Mouse (Mus musculus): Measurements from ENCODE around the gene Tnik. TPM values are rescaled to one million over a fixed set of nuclear protein-coding genes. Genes with fewer than 3 reads are reported as not detected.

Gene Tnik
- 90.9 and 111 TPM in 2 replicates for polyA plus RNA-seq (2015; fragmentation: Nextera tagmentation; extraction: Ambion mirVana)

GRCm38 (mm10) chr3:28263002-28263947 lies at the start of gene Tnik:
Tnik (plus strand) TSS chr3:28263214.
- Histone ChIP-seq H3K9me3 (ENCODE audit: control insufficient read depth, low read length) (no peaks in the 10 kb centered on the region), H3K9ac (replicated peaks; ENCODE audit: low read depth, low read length) (peak within 1 kb of the TSS; percentile 94), H3K36me3 (ENCODE audit: control insufficient read depth, insufficient read depth) (no peaks in the 10 kb centered on the region), H3K27me3 (replicated peaks; ENCODE audit: control insufficient read depth, insufficient read depth, low read length) (no peaks in the 10 kb centered on the region), H3K4me2 (ENCODE audit: low read length) (peak within 1 kb of the TSS; percentile 84), H3K4me3 (replicated peaks; ENCODE audit: low read length) (peak within 1 kb of the TSS; percentile 86), H3K27ac (ENCODE audit: low read length) (peak within 1 kb of the TSS; percentile 96), H3K4me1 (replicated peaks; ENCODE audit: control insufficient read depth, insufficient read depth, low read length) (peaks cover 26% of the 10 kb centered on the region)
- under 1% methylated on average over 59 of the region's 59 CpGs for WGBS
- ATAC-seq: peak; percentile 89

DNA sequence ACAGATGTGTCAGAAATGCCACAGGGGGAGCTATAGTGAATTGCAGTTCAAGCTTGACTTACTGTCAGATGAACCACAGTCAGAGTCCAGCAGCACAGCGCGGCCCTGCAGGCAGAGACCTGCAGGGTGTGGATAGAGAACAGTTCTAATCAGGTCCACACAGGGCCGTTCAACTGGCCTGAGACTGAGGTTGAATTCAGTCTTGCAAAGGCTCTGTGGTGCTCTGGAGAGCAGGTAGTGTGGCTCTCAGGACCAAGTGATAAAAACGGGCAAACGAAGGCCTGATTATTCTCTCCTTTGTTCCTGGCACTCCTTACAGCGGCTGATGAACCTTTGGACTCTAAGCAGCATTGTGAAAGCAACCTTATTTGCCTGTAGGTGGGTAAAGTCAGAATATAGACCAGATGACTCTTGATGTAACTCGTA lies 48.1 kb upstream of the Tnik start:
- Histone ChIP-seq H3K27ac (ENCODE audit: low read length) (no peak overlapping the region), H3K36me3 (ENCODE audit: control insufficient read depth, insufficient read depth) (no peaks in the 10 kb centered on the region), H3K9me3 (ENCODE audit: control insufficient read depth, low read length) (no peaks in the 10 kb centered on the region), H3K27me3 (replicated peaks; ENCODE audit: control insufficient read depth, insufficient read depth, low read length) (no peaks in the 10 kb centered on the region), H3K4me3 (replicated peaks; ENCODE audit: low read length) (no peak overlapping the region), H3K4me2 (ENCODE audit: low read length) (no peak overlapping the region), H3K4me1 (replicated peaks; ENCODE audit: control insufficient read depth, insufficient read depth, low read length) (no peaks in the 10 kb centered on the region; the same call in 1 of the 2 replicates), H3K9ac (replicated peaks; ENCODE audit: low read depth, low read length) (no peak overlapping the region)
- WGBS: 85% methylated on average over 7 of the region's 7 CpGs
- ATAC-seq: no peak

GRCm38 (mm10) chr3:28217001-28217400 lies 46.0 kb upstream of the Tnik start:
- H3K4me3 ChIP-seq (replicated peaks; ENCODE audit: low read length): no peak overlapping the region
- no peaks in the 10 kb centered on the region for H3K4me1 ChIP-seq (replicated peaks; ENCODE audit: control insufficient read depth, insufficient read depth, low read length)
- no peaks in the 10 kb centered on the region for H3K36me3 ChIP-seq (ENCODE audit: control insufficient read depth, insufficient read depth)
- H3K9ac ChIP-seq (replicated peaks; ENCODE audit: low read depth, low read length): no peak overlapping the region
- H3K27me3 ChIP-seq (replicated peaks; ENCODE audit: control insufficient read depth, insufficient read depth, low read length): no peaks in the 10 kb centered on the region
- no peak for ATAC-seq
- H3K27ac ChIP-seq (ENCODE audit: low read length): no peak overlapping the region
- 19% methylated on average over 5 of the region's 5 CpGs for WGBS
- H3K9me3 ChIP-seq (ENCODE audit: control insufficient read depth, low read length): no peaks in the 10 kb centered on the region
- no peak overlapping the region for H3K4me2 ChIP-seq (ENCODE audit: low read length)

- H3K27ac ChIP-seq (ENCODE audit: low read length): no peak overlapping the region
- no peak overlapping the region for H3K4me3 ChIP-seq (replicated peaks; ENCODE audit: low read length)
- no peak overlapping the region for H3K4me2 ChIP-seq (ENCODE audit: low read length)
- no peak overlapping the region for H3K9ac ChIP-seq (replicated peaks; ENCODE audit: low read depth, low read length)
- no peaks in the 10 kb centered on the region for H3K9me3 ChIP-seq (ENCODE audit: control insufficient read depth, low read length)
- H3K4me1 ChIP-seq (replicated peaks; ENCODE audit: control insufficient read depth, insufficient read depth, low read length): peaks cover 3% of the 10 kb centered on the region
- no peaks in the 10 kb centered on the region for H3K27me3 ChIP-seq (replicated peaks; ENCODE audit: control insufficient read depth, insufficient read depth, low read length)
- H3K36me3 ChIP-seq (ENCODE audit: control insufficient read depth, insufficient read depth): no peaks in the 10 kb centered on the region
- WGBS: 91% methylated on average over 7 of the region's 7 CpGs
- no peak for ATAC-seq
Measured at GRCm38 (mm10) chr3:28219533-28219932, 43.5 kb upstream of the Tnik start.

- ATAC-seq: no peak
- H3K9ac ChIP-seq (replicated peaks; ENCODE audit: low read depth, low read length): no peak overlapping the region
- H3K4me2 ChIP-seq (ENCODE audit: low read length): no peak overlapping the region
- H3K4me3 ChIP-seq (replicated peaks; ENCODE audit: low read length): no peak overlapping the region
- H3K36me3 ChIP-seq (ENCODE audit: control insufficient read depth, insufficient read depth): no peaks in the 10 kb centered on the region
- no peaks in the 10 kb centered on the region for H3K27me3 ChIP-seq (replicated peaks; ENCODE audit: control insufficient read depth, insufficient read depth, low read length)
- H3K4me1 ChIP-seq (replicated peaks; ENCODE audit: control insufficient read depth, insufficient read depth, low read length): peaks cover 7% of the 10 kb centered on the region
- WGBS: 88% methylated on average over 3 of the region's 3 CpGs
- no peak overlapping the region for H3K27ac ChIP-seq (ENCODE audit: low read length)
- no peaks in the 10 kb centered on the region for H3K9me3 ChIP-seq (ENCODE audit: control insufficient read depth, low read length)
Measured at GRCm38 (mm10) chr3:28219964-28220363, 43.0 kb upstream of the Tnik start.

- peak overlapping the region; percentile 66 for H3K27ac ChIP-seq (ENCODE audit: low read length)
- H3K9ac ChIP-seq (replicated peaks; ENCODE audit: low read depth, low read length): no peak overlapping the region
- no peaks in the 10 kb centered on the region for H3K9me3 ChIP-seq (ENCODE audit: control insufficient read depth, low read length)
- ATAC-seq: peak; percentile 88
- H3K4me2 ChIP-seq (ENCODE audit: low read length): peak overlapping the region; percentile 17
- H3K27me3 ChIP-seq (replicated peaks; ENCODE audit: control insufficient read depth, insufficient read depth, low read length): no peaks in the 10 kb centered on the region
- WGBS: 22% methylated on average over 15 of the region's 15 CpGs
- H3K4me3 ChIP-seq (replicated peaks; ENCODE audit: low read length): no peak overlapping the region
- peaks cover 14% of the 10 kb centered on the region for H3K4me1 ChIP-seq (replicated peaks; ENCODE audit: control insufficient read depth, insufficient read depth, low read length)
- H3K36me3 ChIP-seq (ENCODE audit: control insufficient read depth, insufficient read depth): no peaks in the 10 kb centered on the region
Measured at GRCm38 (mm10) chr3:28224437-28225356, 38.3 kb upstream of the Tnik start.

DNA sequence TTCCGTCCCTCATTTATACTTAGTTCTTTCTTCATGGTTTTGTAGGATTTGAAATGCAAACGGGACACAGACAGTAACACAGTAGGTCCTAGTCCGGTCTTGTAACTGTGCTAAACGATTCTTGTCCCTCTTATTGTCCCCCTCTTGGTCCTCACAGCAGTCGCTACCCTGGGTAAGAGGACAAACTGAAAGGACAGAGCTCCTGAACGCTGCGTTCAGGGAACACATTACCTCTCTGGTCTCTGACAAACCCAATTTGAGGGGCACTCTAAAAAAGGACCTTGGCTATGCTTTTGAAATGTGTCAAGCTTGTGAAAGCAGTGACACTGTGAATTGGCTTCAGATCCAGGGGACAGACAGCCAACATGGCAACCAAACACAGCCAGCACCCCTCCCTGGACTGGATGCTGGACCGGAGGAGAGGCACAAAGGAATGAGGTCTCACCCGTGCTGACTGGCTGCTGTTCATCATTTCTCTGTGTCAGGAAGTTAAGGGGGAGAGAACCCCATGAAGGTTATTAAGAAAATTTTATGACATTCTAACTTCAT lies 37.6 kb upstream of the Tnik start:
- peaks cover 14% of the 10 kb centered on the region for H3K4me1 ChIP-seq (replicated peaks; ENCODE audit: control insufficient read depth, insufficient read depth, low read length)
- H3K4me3 ChIP-seq (replicated peaks; ENCODE audit: low read length): no peak overlapping the region
- H3K36me3 ChIP-seq (ENCODE audit: control insufficient read depth, insufficient read depth): no peaks in the 10 kb centered on the region
- H3K27ac ChIP-seq (ENCODE audit: low read length): peak overlapping the region; percentile 66
- WGBS: 37% methylated on average over 9 of the region's 9 CpGs
- H3K4me2 ChIP-seq (ENCODE audit: low read length): peak overlapping the region; percentile 17
- H3K27me3 ChIP-seq (replicated peaks; ENCODE audit: control insufficient read depth, insufficient read depth, low read length): no peaks in the 10 kb centered on the region
- ATAC-seq: peak; percentile 58
- H3K9me3 ChIP-seq (ENCODE audit: control insufficient read depth, low read length): no peaks in the 10 kb centered on the region
- H3K9ac ChIP-seq (replicated peaks; ENCODE audit: low read depth, low read length): no peak overlapping the region

GRCm38 (mm10) chr3:28226181-28226580 lies 36.8 kb upstream of the Tnik start:
- Histone ChIP-seq H3K9me3 (ENCODE audit: control insufficient read depth, low read length) (no peaks in the 10 kb centered on the region), H3K4me1 (replicated peaks; ENCODE audit: control insufficient read depth, insufficient read depth, low read length) (peaks cover 14% of the 10 kb centered on the region), H3K4me3 (replicated peaks; ENCODE audit: low read length) (no peak overlapping the region), H3K4me2 (ENCODE audit: low read length) (no peak overlapping the region), H3K9ac (replicated peaks; ENCODE audit: low read depth, low read length) (no peak overlapping the region), H3K27me3 (replicated peaks; ENCODE audit: control insufficient read depth, insufficient read depth, low read length) (no peaks in the 10 kb centered on the region), H3K36me3 (ENCODE audit: control insufficient read depth, insufficient read depth) (no peaks in the 10 kb centered on the region), H3K27ac (ENCODE audit: low read length) (no peak overlapping the region)
- ATAC-seq: no peak
- WGBS: 91% methylated on average over 19 of the region's 19 CpGs

- 74% methylated on average over 4 of the region's 4 CpGs for WGBS
- no peak for ATAC-seq
Measured at GRCm38 (mm10) chr3:28228930-28229329, 34.1 kb upstream of the Tnik start.

More at GRCm38 (mm10) chr3:28228930-28229329, 34.1 kb upstream of the Tnik start:
- Histone ChIP-seq H3K4me1 (replicated peaks; ENCODE audit: control insufficient read depth, insufficient read depth, low read length) (peaks cover 14% of the 10 kb centered on the region), H3K27me3 (replicated peaks; ENCODE audit: control insufficient read depth, insufficient read depth, low read length) (no peaks in the 10 kb centered on the region), H3K4me3 (replicated peaks; ENCODE audit: low read length) (no peak overlapping the region), H3K9ac (replicated peaks; ENCODE audit: low read depth, low read length) (no peak overlapping the region), H3K4me2 (ENCODE audit: low read length) (no peak overlapping the region), H3K27ac (ENCODE audit: low read length) (no peak overlapping the region), H3K36me3 (ENCODE audit: control insufficient read depth, insufficient read depth) (no peaks in the 10 kb centered on the region), H3K9me3 (ENCODE audit: control insufficient read depth, low read length) (no peaks in the 10 kb centered on the region)

All from forebrain, embryonic 16.5 days (tissue).